Mouse (Mus musculus) bone marrow macrophage, adult 2 months (primary cell): ENCODE data around the gene Rnf141.

Experiments
- CTCF ChIP-seq: IDR thresholded peaks from 2 replicates; pipeline ENCODE4 v1.5.1; 2012; ENCODE audit warnings: low read depth, mild to moderate bottlenecking, low read length, moderate library complexity
- POLR2A ChIP-seq: IDR thresholded peaks from 2 replicates; pipeline ENCODE4 v1.6.1; 2012; ENCODE audit warnings: mild to moderate bottlenecking, low read depth, low read length, borderline replicate concordance

DNA sequence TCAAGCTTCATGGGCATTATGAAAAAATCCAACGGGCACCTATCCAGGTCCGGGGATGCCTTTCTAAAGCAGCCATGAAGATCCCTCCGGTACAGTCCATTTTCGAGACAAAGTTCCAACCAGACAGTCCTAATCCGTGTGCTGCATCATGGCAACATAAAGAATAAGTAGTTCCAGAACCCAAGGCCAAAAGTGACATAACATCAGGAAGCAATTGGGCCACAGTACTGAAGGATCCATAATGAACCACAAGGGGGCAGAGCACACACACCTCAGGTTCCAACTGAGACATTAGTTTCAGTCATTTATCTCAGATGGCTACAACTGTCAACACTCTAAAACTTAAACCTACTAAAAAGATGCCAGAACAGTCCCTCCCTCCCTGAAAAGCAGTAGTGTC lies 28.2 kb downstream of the Rnf141 start:
- TF ChIP-seq POLR2A (no peak), CTCF (no peak)
